Mouse (Mus musculus) central nervous system, embryonic 11.5 days (tissue): ENCODE measurements around the gene Shc3. TPM values are rescaled to one million over a fixed set of nuclear protein-coding genes. Genes with fewer than 3 reads are reported as not detected.

Experiments used
- polyA plus RNA-seq: library from polyadenylated mRNA; depleted of rRNA; stranded (reverse); fragments of >200 nt; gene quantifications from 2 replicates; pipeline ENCODE4 v1.2.3, GENCODE M21; 2012; rRNA removed

Gene Shc3
- 6.9 and 12.6 TPM in 2 replicates for polyA plus RNA-seq

DNA sequence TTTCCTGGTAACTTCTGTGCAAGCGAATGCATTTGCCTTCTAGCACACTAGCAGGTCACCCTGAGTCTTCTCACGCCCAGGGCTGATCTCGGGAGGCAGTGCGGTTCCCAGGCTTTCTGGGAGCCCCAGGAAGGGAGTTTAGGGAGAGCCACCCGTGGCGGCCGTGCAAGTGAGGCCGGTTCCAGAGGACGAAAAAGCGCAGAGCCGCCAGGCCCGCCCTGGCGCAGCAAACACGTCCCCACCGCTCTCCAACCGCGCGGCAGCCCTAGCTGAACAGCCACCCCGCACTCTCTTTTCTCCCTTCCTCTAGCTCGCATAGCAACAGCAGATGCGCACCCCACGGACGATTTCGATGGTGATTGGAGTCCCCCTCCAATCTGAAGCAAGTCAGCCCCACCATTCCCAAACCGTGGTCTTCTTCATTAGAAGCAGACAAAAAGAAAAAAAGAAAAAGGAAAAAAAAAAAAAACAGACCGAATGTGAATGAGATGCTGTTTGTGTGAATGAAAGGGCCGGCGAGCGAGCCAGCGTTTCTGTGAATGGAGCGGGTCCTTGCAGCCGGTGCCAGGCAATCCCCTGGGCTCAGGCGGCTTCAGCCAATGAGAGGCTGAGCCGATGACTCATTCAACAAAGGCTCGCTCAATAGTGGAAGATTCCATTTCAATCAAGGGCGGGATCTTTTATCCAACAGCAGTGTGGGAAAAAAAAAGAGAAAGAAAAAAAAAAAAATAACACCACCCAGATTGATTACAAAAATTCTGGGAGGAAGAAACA is at the start of gene Shc3:
Gene Shc3, minus strand, starts transcription at position 509 of the 774 bp plus-strand sequence.

DNA sequence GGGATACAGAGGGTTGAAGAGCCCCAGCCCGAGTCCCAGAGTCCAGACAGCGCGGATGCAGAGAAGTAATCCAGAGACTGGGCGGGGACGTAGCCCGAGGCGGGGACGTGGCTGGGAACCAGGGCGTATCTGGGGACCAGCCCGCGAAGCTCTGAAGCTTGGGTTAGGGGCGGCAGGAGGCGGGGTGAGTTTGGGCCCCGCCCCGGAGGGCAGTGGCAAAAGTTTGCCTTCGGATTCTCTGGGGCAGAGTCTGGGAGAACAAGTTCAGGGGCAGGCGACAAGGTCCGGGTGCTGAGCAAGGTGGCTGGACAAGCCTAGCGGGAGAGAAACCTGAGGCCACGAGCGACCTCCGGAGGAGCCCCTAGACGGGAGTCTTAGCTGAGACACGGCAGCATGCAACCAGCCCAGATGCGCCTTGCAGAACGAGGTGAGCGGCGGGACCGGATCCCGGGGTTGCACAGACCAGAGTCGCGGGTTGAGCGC is 160.7 kb downstream of the Shc3 start, which contains the start of gene S1pr3:
Gene S1pr3, plus strand, starts transcription at position 121 of the 483 bp plus-strand sequence.

Other genes starting within 250 kb of the Shc3 start
- 15.9 and 42.8 TPM in 2 replicates for gene S1pr3, start 160.8 kb downstream of the Shc3 start, polyA plus RNA-seq
- gene Cks2, start 75.8 kb upstream of the Shc3 start, polyA plus RNA-seq, result 94.6 and 228 TPM in 2 replicates
- 30.8 and 33.7 TPM in 2 replicates for gene Secisbp2, start 82.3 kb upstream of the Shc3 start, polyA plus RNA-seq
- 7.1 and 7.5 TPM in 2 replicates for gene Sema4d, start 224.3 kb upstream of the Shc3 start, polyA plus RNA-seq